In the genomic region with DNA sequence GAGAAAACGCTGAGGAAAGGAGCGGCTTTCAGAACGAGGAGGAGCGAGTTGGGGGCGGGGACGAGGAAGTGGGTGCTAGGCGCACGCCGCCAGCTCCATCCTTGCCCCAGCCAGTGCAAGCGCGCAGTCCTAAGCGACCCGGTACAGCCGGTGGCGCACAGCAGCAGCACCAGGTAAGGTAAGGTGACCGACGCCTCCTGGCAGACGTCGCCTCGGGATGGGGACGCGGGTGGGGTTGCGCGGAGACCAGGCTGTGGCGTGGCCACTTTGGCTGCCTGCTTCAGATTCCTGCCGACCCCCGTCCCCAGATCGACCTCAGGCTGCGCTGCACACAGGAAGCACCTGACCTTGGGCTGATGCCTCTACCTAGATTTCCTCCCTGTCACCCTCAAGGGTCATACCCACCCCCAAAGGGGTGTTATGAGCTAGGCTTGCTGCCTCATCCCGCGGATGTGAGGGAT, we compare ENCODE assay signal across 8 mouse cellular contexts. TPM values are rescaled to one million over a fixed set of nuclear protein-coding genes. Genes with fewer than 3 reads are reported as not detected.
DNase-seq lines count a peak whose midpoint lies in the region; ATAC-seq and TF ChIP-seq lines count a peak whose summit lies in the region.

A gene (plus strand): TSS at position 109 of the 461 bp plus-strand sequence.

- peak within 1 kb of the TSS; percentile 43 for H3K4me3 ChIP-seq in heart, embryonic 12.5 days
- peak within 1 kb of the TSS; percentile 34 for H3K4me3 ChIP-seq in embryonic facial prominence, embryonic 15.5 days (replicated peaks)
- no peak within 1 kb of the TSS for H3K4me3 ChIP-seq in intestine, postnatal 0 days (ENCODE audit: low read depth, low read length)
- H3K4me3 ChIP-seq in neural tube, embryonic 12.5 days, result peak within 1 kb of the TSS; percentile 34

- peak within 1 kb of the TSS; percentile 21; the same call in 1 of the 2 replicates for H3K9ac ChIP-seq in heart, embryonic 12.5 days
- H3K9ac ChIP-seq in embryonic facial prominence, embryonic 15.5 days, result no peak within 1 kb of the TSS
- no peak within 1 kb of the TSS for H3K9ac ChIP-seq in intestine, postnatal 0 days (ENCODE audit: low read depth, low read length)
- peak within 1 kb of the TSS; percentile 33 for H3K9ac ChIP-seq in neural tube, embryonic 12.5 days

- WGBS in heart, embryonic 12.5 days, result 2% methylated on average over 30 of the region's 31 CpGs
- WGBS in embryonic facial prominence, embryonic 15.5 days, result 2% methylated on average over 31 of the region's 31 CpGs
- 1% methylated on average over 25 of the region's 31 CpGs for WGBS in intestine, postnatal 0 days
- WGBS in neural tube, embryonic 12.5 days, result under 1% methylated on average over 31 of the region's 31 CpGs

- H3K4me2 ChIP-seq in heart, embryonic 12.5 days, result peak within 1 kb of the TSS; percentile 70
- H3K4me2 ChIP-seq in embryonic facial prominence, embryonic 15.5 days (replicated peaks), result peak within 1 kb of the TSS; percentile 61
- peak within 1 kb of the TSS; percentile 38 for H3K4me2 ChIP-seq in intestine, postnatal 0 days (replicated peaks; ENCODE audit: low read depth)
- H3K4me2 ChIP-seq in neural tube, embryonic 12.5 days (replicated peaks), result peak within 1 kb of the TSS; percentile 66

- DNase-seq in heart, postnatal 25 days (ENCODE audit: low spot score), result no peak
- peak; percentile 16 to 28 for DNase-seq in CD8-positive naive resting alpha-beta T cell, adult 2 months (ENCODE audit: low read depth in 2 of 2, low spot score in 2 of 2)
- DNase-seq in embryo, embryonic 11 days, result no peak
- no peak for DNase-seq in embryo, embryonic 9.5 days (ENCODE audit: extremely low spot score)

- H3K27me3 ChIP-seq in heart, embryonic 12.5 days (replicated peaks), result peaks cover 46% of the 10 kb centered on the region
- peaks cover 39% of the 10 kb centered on the region for H3K27me3 ChIP-seq in embryonic facial prominence, embryonic 15.5 days
- H3K27me3 ChIP-seq in intestine, postnatal 0 days (replicated peaks; ENCODE audit: control insufficient read depth, insufficient read depth, low read length), result peaks cover 11% of the 10 kb centered on the region; the same call in 1 of the 2 replicates
- peaks cover 29% of the 10 kb centered on the region for H3K27me3 ChIP-seq in neural tube, embryonic 12.5 days (replicated peaks)

- intact Hi-C loops in heart, postnatal 25 days (cut with DNase I), result no loop called here

- no peak within 1 kb of the TSS for H3K27ac ChIP-seq in heart, embryonic 12.5 days (ENCODE audit: poor library complexity, severe bottlenecking)
- no peak within 1 kb of the TSS for H3K27ac ChIP-seq in embryonic facial prominence, embryonic 15.5 days (replicated peaks)
- H3K27ac ChIP-seq in intestine, postnatal 0 days (ENCODE audit: low read depth, low read length), result no peak within 1 kb of the TSS
- H3K27ac ChIP-seq in neural tube, embryonic 12.5 days, result no peak within 1 kb of the TSS

- no peak for ATAC-seq in heart, embryonic 12.5 days (ENCODE audit: insufficient number of reproducible peaks, low FRiP score)
- ATAC-seq in embryonic facial prominence, embryonic 15.5 days (ENCODE audit: insufficient number of reproducible peaks, low FRiP score, low TSS enrichment, low read depth), result no peak
- ATAC-seq in intestine, postnatal 0 days, result no peak
- ATAC-seq in neural tube, embryonic 12.5 days (ENCODE audit: low FRiP score, low read depth), result no peak

- TF ChIP-seq CTCF in intestine, postnatal 0 days (IDR thresholded peaks at IDR 0.05; ENCODE audit: low read depth), result no peak

- no peaks in the 10 kb centered on the region for H3K36me3 ChIP-seq in heart, embryonic 12.5 days
- no peaks in the 10 kb centered on the region for H3K36me3 ChIP-seq in embryonic facial prominence, embryonic 15.5 days
- H3K36me3 ChIP-seq in intestine, postnatal 0 days (ENCODE audit: control insufficient read depth, insufficient read depth), result no peaks in the 10 kb centered on the region
- no peaks in the 10 kb centered on the region for H3K36me3 ChIP-seq in neural tube, embryonic 12.5 days

- peaks cover 11% of the 10 kb centered on the region for H3K4me1 ChIP-seq in heart, embryonic 12.5 days (replicated peaks)
- H3K4me1 ChIP-seq in embryonic facial prominence, embryonic 15.5 days, result peaks cover 7% of the 10 kb centered on the region
- no peaks in the 10 kb centered on the region for H3K4me1 ChIP-seq in intestine, postnatal 0 days (replicated peaks; ENCODE audit: control insufficient read depth, insufficient read depth, low read length)
- peaks cover 5% of the 10 kb centered on the region; the same call in 1 of the 2 replicates for H3K4me1 ChIP-seq in neural tube, embryonic 12.5 days

- H3K9me3 ChIP-seq in heart, embryonic 12.5 days (replicated peaks), result no peaks in the 10 kb centered on the region
- no peaks in the 10 kb centered on the region for H3K9me3 ChIP-seq in embryonic facial prominence, embryonic 15.5 days (replicated peaks)
- no peaks in the 10 kb centered on the region for H3K9me3 ChIP-seq in intestine, postnatal 0 days (ENCODE audit: control insufficient read depth)
- H3K9me3 ChIP-seq in neural tube, embryonic 12.5 days, result no peaks in the 10 kb centered on the region

RNA-seq across cellular contexts. Expression of the gene that starts here (rescaled TPM):
- polyA plus RNA-seq in heart, embryonic 12.5 days (2016; fragmentation: Nextera tagmentation; extraction: Ambion mirVana), result not detected in 2 replicates
- under 1 TPM; 0.10 to 0.28 TPM for total RNA-seq in heart, postnatal 25 days (2021)
- polyA plus RNA-seq in embryonic facial prominence, embryonic 15.5 days (2015; fragmentation: Nextera tagmentation; extraction: Ambion mirVana), result 0.09 and 0.12 TPM in 2 replicates
- 0.04 and 0.05 TPM in 2 replicates for polyA plus RNA-seq in intestine, postnatal 0 days (2015; fragmentation: Nextera tagmentation; extraction: Ambion mirVana)
- polyA plus RNA-seq in neural tube, embryonic 12.5 days (2016; fragmentation: Nextera tagmentation; extraction: Ambion mirVana), result 0.06 and 0.08 TPM in 2 replicates

Comparison
In these comparisons a context has a peak if more than half of its experiments do, and no peak if none do; other contexts are left out.
1. H3K9ac ChIP-seq: peak in heart, embryonic 12.5 days (single experiment) and neural tube, embryonic 12.5 days (single experiment); none in embryonic facial prominence, embryonic 15.5 days (single experiment) and intestine, postnatal 0 days (single experiment).
2. DNase-seq: peak in CD8-positive naive resting alpha-beta T cell, adult 2 months (2 of 2); none in heart, postnatal 25 days (single experiment), embryo, embryonic 11 days (single experiment) and embryo, embryonic 9.5 days (single experiment).
3. Peak in every context shown above with its lines, with median percentiles within 50 percentile points of each other: H3K4me2 ChIP-seq.